Mouse (Mus musculus) stomach, postnatal 0 days (tissue): ENCODE data around the gene Ndufs4. TPM values are rescaled to one million over a fixed set of nuclear protein-coding genes. Genes with fewer than 3 reads are reported as not detected.
"Not testable (repeated sequence)": the region's sequence is repeated elsewhere in the genome, so short reads cannot be mapped to it uniquely, and the experiment has no call there.

Source experiments
- ATAC-seq: fragments of 200-750 bp; cut with Nextera tagmentation; 2 replicates; pipeline ENCODE4 v1.8.0; 2017; ENCODE audit not compliant: low FRiP score, low TSS enrichment
- DNase-seq: peaks from one replicate; pipeline ENCODE4 v3.0.0-alpha.2; 2016; ENCODE audit warnings: low spot score
- H3K27ac ChIP-seq: fragments of 300-500 bp; sonication (generic); replicated peaks from 2 replicates; pipeline ENCODE4 v1.5.1; 2014; ENCODE audit warnings: mild to moderate bottlenecking, control low read depth
- H3K27me3 ChIP-seq: fragments of 300-500 bp; sonication (generic); 2 replicates; pipeline ENCODE4 v1.6.1; 2014; ENCODE audit warnings: low read length; ENCODE audit not compliant: control insufficient read depth, insufficient read depth
- H3K36me3 ChIP-seq: fragments of 300-500 bp; sonication (generic); 2 replicates; pipeline ENCODE4 v1.6.1; 2014; ENCODE audit warnings: low read length, mixed read lengths; ENCODE audit not compliant: control insufficient read depth, insufficient read depth
- H3K4me1 ChIP-seq: fragments of 300-500 bp; sonication (generic); replicated peaks from 2 replicates; pipeline ENCODE4 v1.6.1; 2014; ENCODE audit warnings: antibody characterized with exemption; ENCODE audit not compliant: control insufficient read depth, insufficient read depth
- H3K4me2 ChIP-seq: fragments of 300-500 bp; sonication (generic); replicated peaks from 2 replicates; pipeline ENCODE4 v1.6.1; 2014; ENCODE audit warnings: low read depth, mild to moderate bottlenecking, control low read depth, moderate library complexity
- H3K4me3 ChIP-seq: fragments of 300-500 bp; sonication (generic); 2 replicates; pipeline ENCODE4 v1.5.1; 2014; ENCODE audit warnings: low read depth, low read length, control low read depth
- H3K9ac ChIP-seq: fragments of 300-500 bp; sonication (generic); 2 replicates; pipeline ENCODE4 v1.6.1; 2014; ENCODE audit warnings: mild to moderate bottlenecking, low read length, control low read depth, mixed read lengths
- H3K9me3 ChIP-seq: fragments of 300-500 bp; sonication (generic); 2 replicates; pipeline ENCODE4 v1.6.1; 2016; ENCODE audit warnings: low read length; ENCODE audit not compliant: control insufficient read depth
- CTCF ChIP-seq: IDR thresholded peaks from 2 replicates; pipeline ENCODE4 v1.5.1; 2016; ENCODE audit warnings: antibody characterized with exemption, low read depth, mild to moderate bottlenecking, moderate library complexity
- EP300 ChIP-seq: optimal IDR thresholded peaks from 2 replicates; pipeline ENCODE3; 2016; ENCODE audit warnings: antibody characterized with exemption
- WGBS: fragments of 180-500 bp; shearing (Covaris S2); extraction: QIAGEN DNeasy Blood & Tissue Kit; methylation state at CpG from one replicate; pipeline ENCODE4 v1.1.7; 2014; 5-methylcytosine and 5-hydroxymethylcytosine counted together
- polyA plus RNA-seq: library from polyadenylated mRNA; unstranded; fragments of >200 nt; fragmentation: Nextera tagmentation; extraction: Ambion mirVana; gene quantifications from 2 replicates; pipeline ENCODE4 v1.2.1, GENCODE M21; 2015

Ndufs4 gene
- polyA plus RNA-seq, 1 experiment from 2014 or later: 289 TPM

DNA sequence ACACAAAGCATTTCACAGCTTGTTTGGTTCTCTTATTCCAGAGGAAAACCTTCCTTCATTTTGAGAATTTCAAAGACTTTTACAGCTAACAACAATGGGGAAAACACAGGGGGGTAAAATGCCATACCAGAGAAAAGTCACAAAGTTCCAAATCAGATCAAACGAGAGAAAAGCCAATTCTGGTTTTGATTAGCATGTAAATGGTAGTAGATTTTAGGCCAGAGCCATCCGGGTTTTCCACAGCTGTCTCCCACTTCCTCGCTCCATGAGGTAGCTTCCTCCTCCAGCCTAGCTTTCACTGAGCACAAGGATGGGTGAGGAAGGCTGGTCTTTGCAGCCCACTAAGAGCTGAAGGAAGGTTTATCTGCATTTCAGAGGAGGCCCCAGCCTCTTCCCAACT lies 90.3 kb downstream of the Ndufs4 start:
- 78% methylated on average over 3 of the region's 3 CpGs for WGBS
- Histone ChIP-seq H3K27me3 (no peaks in the 10 kb centered on the region), H3K9ac (no peak overlapping the region), H3K9me3 (no peaks in the 10 kb centered on the region), H3K4me1 (no peaks in the 10 kb centered on the region), H3K4me3 (no peak overlapping the region), H3K4me2 (no peak overlapping the region), H3K27ac (no peak overlapping the region), H3K36me3 (peaks cover 3% of the 10 kb centered on the region; the same call in 1 of the 2 replicates)
- DNase-seq (no peak), ATAC-seq (no peak)
- no peak for TF ChIP-seq CTCF
- TF ChIP-seq EP300: no peak

DNA sequence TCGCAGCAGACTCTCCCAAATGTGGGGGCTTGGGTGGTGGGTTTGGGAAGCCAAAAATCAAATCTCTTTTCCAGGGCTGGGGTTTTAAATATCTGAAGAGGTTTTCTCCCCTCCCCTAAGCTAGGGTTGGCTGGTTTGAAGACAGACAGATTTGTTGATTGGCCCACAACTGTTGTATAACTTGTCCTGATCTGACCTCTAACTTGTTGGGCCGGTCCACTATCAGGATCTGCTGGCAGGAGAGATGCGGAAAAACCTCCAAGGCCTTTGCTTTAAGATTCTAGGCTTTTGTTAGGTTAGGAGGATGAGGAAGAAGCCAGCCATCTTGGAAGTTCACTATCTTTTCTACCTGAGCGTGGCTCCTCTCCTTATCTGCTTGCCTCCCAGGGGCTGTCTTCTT lies 91.5 kb downstream of the Ndufs4 start:
- WGBS: 75% methylated on average over 4 of the region's 4 CpGs
- Histone ChIP-seq H3K27me3 (no peaks in the 10 kb centered on the region), H3K9ac (no peak overlapping the region), H3K36me3 (peaks cover 3% of the 10 kb centered on the region; the same call in 1 of the 2 replicates), H3K4me3 (no peak overlapping the region), H3K4me2 (no peak overlapping the region), H3K27ac (no peak overlapping the region), H3K9me3 (no peaks in the 10 kb centered on the region), H3K4me1 (no peaks in the 10 kb centered on the region)
- TF ChIP-seq EP300 (no peak), CTCF (no peak)
- ATAC-seq (no peak), DNase-seq (no peak)

DNA sequence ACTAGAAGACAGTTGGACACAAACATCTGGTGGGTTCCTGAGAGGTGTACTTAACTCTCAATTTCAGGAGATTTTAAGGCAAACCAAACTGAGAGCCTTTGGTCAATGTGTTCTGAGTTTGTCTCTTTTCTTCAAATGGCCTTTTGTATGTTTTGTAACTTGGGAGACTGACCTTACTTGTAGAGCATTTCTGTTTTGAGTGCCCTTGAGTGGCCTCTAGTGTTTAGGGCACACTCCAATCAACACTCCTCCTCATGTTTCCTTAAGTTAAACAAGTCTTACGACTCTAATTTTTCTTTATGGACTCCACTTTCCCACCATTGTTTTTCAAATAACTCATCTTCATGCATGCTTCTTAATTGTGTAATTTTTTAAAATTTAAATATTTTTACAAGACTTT lies 98.6 kb downstream of the Ndufs4 start:
- ATAC-seq (no peak), DNase-seq (no peak)
- Histone ChIP-seq H3K27me3 (no peaks in the 10 kb centered on the region), H3K4me3 (no peak overlapping the region), H3K9ac (no peak overlapping the region), H3K36me3 (peaks cover 3% of the 10 kb centered on the region), H3K4me2 (no peak overlapping the region), H3K4me1 (no peaks in the 10 kb centered on the region), H3K9me3 (no peaks in the 10 kb centered on the region), H3K27ac (no peak overlapping the region)
- no peak for TF ChIP-seq EP300
- TF ChIP-seq CTCF: no peak
- 71% methylated on average over 1 of the region's 1 CpGs for WGBS

DNA sequence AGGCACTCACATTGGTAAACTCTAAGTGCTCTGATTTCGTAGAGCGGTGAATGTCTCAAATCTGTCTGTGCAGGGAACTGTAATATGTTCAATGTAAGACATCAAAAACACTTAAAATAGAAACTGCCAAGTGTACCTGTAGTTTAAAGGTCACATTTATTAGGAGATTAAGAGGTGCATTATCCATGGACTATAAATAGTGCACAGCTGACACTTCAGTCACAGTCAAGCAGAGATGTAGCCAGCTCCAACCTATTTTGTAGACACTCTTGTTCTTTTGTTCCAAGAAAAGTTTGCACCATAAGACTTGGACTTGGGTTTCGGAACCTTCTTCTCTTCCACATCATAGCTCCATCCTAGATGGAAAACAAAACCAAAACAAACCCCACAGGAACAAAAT lies 99.5 kb downstream of the Ndufs4 start:
- DNase-seq (no peak), ATAC-seq (no peak)
- no peak overlapping the region for H3K27ac ChIP-seq
- H3K27me3 ChIP-seq: no peaks in the 10 kb centered on the region
- H3K4me2 ChIP-seq: no peak overlapping the region
- peaks cover 3% of the 10 kb centered on the region for H3K36me3 ChIP-seq
- H3K4me1 ChIP-seq: no peaks in the 10 kb centered on the region
- TF ChIP-seq CTCF: no peak
- no peak for TF ChIP-seq EP300
- no peaks in the 10 kb centered on the region for H3K9me3 ChIP-seq
- no peak overlapping the region for H3K4me3 ChIP-seq
- no peak overlapping the region for H3K9ac ChIP-seq
- WGBS: 87% methylated on average over 3 of the region's 3 CpGs

DNA sequence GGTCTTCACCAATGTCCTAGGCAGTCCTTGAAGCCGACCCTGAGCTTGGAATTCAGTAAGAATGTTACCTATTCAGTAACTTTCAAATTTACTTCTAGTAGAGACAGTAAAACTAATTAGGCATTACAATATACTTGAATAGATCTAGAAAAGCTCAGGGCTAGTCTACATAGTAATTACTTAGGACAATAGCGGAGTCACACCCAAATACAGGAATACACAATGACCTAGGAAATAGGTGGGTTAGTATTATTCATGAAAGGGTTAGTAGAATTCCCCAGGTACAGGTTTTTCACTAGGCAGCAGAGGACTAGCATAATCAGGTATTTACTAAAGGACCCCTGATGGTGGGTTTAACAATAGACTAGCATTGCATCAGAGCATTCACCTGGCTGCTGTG lies 109.4 kb downstream of the Ndufs4 start:
- not testable (repeated sequence) for H3K9me3 ChIP-seq, H3K27me3 ChIP-seq, H3K4me1 ChIP-seq, ATAC-seq, H3K36me3 ChIP-seq, H3K4me2 ChIP-seq, DNase-seq, H3K27ac ChIP-seq, H3K4me3 ChIP-seq, H3K9ac ChIP-seq
- 91% methylated on average over 2 of the region's 2 CpGs for WGBS

DNA sequence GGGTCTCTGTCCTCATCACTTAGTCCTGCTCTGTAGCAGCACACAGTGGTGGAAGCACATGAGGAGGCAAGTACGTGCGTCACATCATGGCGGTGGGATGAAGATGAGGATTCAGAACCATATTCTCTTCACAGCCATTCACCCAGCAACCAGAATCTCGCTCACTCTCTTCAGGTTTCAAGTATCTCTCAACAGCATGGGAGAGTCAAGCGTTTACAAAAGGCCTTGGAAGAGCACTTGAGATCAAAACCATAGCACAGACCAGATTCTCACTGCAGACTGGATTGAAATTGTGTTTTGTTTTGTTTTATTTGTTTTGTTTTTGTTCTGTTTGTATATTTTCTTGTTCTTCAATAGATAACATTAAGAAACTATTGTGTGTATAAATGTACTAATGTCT lies 110.8 kb downstream of the Ndufs4 start:
- DNase-seq (no peak), ATAC-seq (no peak)
- TF ChIP-seq EP300 (no peak), CTCF (no peak)
- no peak overlapping the region for H3K4me3 ChIP-seq
- H3K4me2 ChIP-seq: no peak overlapping the region
- no peaks in the 10 kb centered on the region for H3K4me1 ChIP-seq
- H3K9me3 ChIP-seq: no peaks in the 10 kb centered on the region
- no peaks in the 10 kb centered on the region for H3K27me3 ChIP-seq
- H3K9ac ChIP-seq: no peak overlapping the region
- H3K36me3 ChIP-seq: no peaks in the 10 kb centered on the region
- no peak overlapping the region for H3K27ac ChIP-seq
- 92% methylated on average over 5 of the region's 5 CpGs for WGBS
